Mouse (Mus musculus): ENCODE measurements around the gene Ercc6l2.

Ercc6l2 gene

GRCm38 (mm10) chr13:63814746-63815681, at the start of gene Ercc6l2:
Gene Ercc6l2, plus strand, starts transcription at chr13:63815240.
- DNase-seq = peak; percentile 98 to 99

- no peak for DNase-seq
Observed at GRCm38 (mm10) chr13:63766065-63766464, 49.0 kb upstream of the Ercc6l2 start.

DNA sequence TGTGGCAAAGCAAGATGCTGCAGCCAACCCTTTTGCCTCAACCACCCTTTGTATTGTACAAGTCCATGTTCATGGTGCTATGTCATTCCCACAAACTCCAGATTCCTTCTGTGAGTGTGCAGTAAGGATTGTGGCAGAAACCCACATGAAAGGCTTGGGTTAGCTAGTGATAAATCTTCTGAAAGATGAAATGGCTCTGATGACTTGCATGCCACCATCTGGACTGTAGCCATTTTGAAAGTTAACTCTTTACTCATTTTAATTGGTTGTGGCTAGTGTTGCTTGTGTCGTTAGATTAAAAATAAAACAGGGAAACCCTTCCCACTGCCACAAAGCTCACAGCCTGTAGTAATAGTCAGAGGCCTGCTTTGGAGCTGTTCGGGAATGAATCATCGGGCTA, 44.0 kb upstream of the Ercc6l2 start:
- no peak for DNase-seq

GRCm38 (mm10) chr13:63778925-63779324, 36.1 kb upstream of the Ercc6l2 start:
- DNase-seq = no peak

GRCm38 (mm10) chr13:63779376-63780291, 35.4 kb upstream of the Ercc6l2 start:
- DNase-seq = no peak

DNA sequence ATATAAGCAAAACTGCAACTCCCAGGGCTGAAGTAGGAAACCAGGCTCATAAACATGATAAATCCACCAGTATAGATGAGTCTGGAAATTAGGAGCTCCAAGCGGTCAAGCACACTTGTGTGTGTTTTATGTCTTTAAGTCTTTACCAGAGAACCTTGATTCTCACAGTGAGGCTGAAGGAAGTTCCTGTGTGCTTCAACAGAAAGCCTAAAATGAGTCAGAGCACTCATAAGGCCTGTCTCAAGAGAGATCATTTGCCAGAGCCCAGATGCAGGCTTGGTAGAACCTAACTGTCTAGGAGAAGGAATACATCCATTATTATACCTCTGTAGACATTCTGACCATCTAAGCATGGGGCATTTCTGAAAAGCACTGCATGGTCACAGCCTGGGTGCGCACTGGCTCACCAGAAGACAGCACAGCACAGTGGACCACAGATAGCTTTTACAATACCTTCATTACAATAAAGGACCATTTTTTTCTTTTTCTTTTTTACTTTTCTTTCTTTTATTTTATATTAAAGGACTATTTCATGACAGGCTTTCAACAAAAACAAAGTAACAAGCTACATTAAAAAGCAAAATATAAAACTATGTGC, 22.7 kb upstream of the Ercc6l2 start:
- no peak for DNase-seq

DNA sequence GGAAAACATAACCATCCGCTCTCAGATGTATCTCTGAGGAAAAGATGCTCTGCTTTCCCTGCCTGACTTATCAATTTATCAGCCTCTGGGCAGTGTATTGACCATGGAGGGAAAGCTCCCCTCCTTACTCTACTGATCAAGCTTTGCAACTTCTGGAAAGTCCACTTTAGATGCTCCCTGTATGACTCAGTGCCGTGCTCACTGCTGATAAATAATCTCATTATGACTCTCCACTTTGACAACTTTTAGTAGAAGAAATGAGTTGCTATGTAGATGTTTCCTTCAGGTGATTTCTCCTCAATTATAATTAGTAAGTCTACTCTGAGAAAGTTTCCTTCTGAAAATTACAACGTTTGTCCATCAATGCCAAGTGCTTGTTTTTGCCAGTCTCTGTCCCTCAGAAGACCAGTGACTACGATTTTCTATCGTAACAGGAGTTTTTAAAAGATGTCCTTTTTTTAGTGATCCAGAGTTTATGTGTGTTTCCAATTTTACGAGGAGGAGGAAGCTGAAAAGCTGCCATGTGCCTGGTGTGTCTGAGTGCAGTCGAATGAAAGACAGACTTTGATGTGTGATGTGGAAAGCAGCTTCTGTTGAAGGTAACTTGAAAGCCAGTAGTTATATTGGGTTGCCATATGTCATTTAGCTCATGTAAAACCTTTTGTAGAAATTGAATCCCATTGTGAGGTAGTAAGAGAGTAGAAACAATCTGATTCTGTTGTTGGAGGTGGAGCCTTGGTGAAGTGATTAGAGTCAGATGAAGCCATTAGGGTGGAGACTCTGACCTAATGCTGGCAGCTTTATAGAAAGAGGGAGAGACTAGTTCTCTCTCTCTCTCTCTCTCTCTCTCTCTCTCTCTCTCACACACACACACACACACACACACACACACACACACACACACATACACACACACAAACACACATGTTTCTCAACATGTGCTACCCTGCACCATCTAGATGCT, 21.4 kb upstream of the Ercc6l2 start:
- no peak for DNase-seq

DNA sequence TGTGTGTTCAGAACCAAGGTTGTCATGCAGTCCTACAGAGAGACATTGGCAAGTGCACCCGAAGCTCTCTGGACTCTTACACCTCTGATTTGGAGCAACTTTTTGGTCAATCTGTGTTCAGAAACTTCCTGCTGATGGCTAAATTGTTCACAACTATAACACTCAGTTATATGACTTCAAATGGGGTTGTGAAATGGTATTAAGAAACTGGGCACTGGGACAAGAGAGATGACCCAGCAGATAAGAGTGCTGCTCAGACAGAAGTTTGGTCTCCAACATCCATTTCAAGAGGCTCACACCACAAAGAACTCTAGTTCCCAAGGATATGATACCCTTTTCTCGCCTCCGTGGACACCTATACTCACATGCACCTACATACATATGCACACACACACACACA, 16.4 kb upstream of the Ercc6l2 start:
- DNase-seq = no peak

DNA sequence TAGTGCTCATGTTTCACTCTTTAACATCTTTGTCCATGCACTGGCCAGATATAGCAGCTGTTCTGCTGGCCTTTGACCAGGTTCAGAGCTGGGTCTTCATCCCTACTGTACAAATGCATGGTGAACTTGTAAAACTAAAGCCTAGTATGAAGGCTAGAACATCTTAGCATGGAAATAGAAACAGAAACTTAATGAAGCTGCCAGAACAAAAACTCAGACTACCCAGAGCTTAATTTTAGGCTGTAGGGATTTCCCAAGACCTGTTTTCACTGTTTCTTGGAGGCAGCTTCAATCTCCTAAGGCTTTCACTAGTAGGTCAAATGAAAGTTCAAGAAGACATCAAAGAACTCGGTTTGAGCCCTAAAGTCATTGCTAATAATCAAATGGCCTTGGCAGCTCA, 15.1 kb upstream of the Ercc6l2 start:
- DNase-seq = no peak

GRCm38 (mm10) chr13:63801289-63801688, 13.8 kb upstream of the Ercc6l2 start:
- DNase-seq = no peak

- DNase-seq = no peak
Observed at GRCm38 (mm10) chr13:63807233-63807632, 7.8 kb upstream of the Ercc6l2 start.

- no peak for DNase-seq
Observed at GRCm38 (mm10) chr13:63807979-63808378, 7.1 kb upstream of the Ercc6l2 start.

- no peak for DNase-seq
Observed at GRCm38 (mm10) chr13:63811477-63811876, 3.6 kb upstream of the Ercc6l2 start.

GRCm38 (mm10) chr13:63815931-63816330, 891 bp downstream of the Ercc6l2 start:
- DNase-seq = no peak

GRCm38 (mm10) chr13:63845758-63846157, 30.7 kb downstream of the Ercc6l2 start:
- DNase-seq = no peak

DNA sequence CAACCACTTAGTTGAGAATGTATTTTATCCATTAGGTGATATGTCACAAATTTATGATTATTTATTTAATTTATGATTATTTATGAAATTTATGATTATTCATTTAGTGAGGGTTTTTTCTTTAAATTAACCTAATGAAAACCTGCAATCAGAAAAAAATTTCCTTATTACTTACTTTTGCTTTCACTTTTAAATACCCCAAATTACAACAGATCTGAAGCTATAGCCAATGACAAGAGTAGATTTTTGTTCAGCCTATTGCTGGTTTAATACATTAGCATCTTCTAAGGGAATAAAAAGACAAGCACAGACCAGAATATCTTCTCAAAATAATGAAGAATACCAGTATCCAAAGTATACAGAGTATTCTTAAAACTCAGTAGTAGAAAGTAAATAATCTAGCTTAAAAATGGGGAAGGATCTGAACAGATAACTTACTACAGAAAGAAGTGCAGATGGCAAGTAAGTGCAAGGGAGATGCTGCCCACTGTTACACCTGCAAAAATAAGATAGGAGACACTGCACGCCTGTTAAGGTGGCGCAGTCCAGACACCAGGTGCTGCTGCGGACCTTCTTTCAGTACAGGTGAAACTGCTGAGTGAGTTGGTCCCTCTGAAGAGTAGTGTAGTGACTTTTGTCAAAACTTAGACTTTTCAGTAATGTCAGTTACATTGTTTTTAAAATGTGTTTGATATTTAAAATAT, 35.4 kb downstream of the Ercc6l2 start:
- DNase-seq = no peak

DNA sequence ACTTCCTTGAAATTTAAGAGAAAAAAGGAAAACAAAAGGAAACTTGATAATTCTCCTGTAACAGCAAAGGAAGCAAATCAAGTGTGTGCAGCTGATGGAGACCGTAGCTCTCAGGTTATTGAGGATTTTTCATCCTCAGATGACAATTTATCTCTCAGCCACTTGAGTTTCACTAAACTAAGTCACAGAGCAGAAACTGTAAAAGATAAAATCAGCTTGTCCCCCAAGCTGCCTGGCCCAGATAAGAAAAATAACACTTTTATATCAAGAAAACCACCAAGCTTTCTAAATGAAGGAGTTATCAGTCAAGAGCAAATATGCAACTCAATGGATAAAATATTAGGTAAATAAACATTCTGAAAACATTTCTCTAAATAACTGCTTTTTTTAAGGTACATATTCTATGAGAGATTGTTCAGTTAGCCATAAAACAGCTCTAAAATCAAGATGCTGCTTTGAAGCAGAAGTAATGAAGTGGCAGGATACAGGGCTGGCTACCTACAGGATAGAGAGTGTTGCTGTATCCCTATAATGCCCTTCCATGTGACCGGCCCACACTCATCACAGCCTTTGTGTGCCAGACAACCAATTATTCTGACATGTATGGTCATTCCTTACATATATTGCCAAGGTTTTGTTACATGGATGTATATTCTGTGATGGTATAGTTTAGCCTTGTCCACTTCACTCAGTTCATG, 57.7 kb downstream of the Ercc6l2 start:
- DNase-seq = no peak

- no peak for DNase-seq
Observed at GRCm38 (mm10) chr13:63877138-63877537, 62.1 kb downstream of the Ercc6l2 start.

DNA sequence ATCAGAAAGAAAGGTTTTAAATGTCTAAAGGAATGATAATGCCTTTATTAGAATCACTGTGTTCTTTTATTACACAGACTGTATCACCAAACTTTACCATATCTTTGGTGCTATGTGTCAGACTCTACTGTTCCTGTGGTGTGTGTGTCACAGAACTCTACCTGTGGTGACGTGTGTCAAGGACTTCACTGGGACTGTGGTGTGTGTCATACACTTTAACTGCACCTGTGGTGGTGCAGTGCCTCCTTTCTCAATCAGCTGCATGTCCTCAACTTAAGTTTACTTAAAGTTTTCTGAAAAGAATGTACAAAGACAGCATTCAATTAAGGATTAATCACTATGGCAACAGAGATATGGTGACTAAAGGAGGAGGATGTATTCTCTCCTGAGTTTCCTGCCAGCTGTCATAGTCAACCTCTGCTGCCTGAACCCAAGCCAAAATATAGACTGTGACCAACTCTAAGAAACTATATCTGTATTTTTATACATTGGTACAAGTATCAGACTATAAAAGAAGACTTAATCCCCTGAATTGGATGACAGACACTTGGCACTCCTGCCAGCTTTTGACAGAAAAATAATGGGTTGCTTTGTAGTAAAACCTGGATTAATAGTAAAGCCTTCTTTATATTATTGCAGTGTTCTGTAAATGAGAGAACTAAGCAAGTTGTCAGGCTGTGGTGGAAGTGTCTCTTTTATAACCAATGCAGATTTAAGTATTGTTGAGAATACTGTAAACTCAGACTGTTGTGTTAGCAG, 64.2 kb downstream of the Ercc6l2 start:
- no peak for DNase-seq

GRCm38 (mm10) chr13:63879864-63880141, 64.8 kb downstream of the Ercc6l2 start:
- DNase-seq = no peak
